Mouse (Mus musculus): Measurements from ENCODE around the gene Dedd2.
"Not testable (repeated sequence)": the region's sequence is repeated elsewhere in the genome, so short reads cannot be mapped to it uniquely, and the experiment has no call there.

Gene Dedd2

DNA sequence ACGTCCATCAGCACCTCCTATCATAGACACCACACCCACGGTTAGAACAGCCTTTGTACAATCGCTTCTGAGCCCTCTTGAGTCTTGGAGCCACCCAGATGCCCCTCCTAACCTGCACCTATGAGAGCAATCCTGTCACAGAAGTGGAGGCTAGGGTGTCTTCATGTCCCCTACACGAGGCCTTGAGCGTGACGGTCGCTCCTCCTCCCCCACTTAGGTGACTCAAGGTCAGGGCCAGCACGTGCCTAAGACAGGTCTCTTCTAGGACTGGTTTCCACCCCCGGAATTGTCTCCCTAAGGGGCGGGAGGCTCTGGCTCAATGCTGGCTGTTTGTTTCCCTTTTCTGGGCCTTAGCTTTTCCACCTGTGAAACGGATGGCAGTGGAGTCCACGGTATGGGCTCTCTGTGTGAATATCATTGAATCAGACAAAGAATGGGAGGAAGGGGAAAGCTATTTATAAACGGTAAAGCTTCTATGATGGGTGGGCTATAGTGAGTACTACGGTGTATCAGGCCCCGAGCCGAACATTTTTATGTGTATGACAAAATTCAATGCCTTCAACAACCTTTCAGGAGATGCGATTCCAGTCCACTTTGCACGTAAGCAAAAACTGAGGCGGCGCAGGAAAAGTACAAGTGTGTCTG, at the start of gene Dedd2:
Gene Dedd2 (minus strand): TSS at position 159 of the 645 bp plus-strand sequence.
- DNase-seq, result no peak

DNA sequence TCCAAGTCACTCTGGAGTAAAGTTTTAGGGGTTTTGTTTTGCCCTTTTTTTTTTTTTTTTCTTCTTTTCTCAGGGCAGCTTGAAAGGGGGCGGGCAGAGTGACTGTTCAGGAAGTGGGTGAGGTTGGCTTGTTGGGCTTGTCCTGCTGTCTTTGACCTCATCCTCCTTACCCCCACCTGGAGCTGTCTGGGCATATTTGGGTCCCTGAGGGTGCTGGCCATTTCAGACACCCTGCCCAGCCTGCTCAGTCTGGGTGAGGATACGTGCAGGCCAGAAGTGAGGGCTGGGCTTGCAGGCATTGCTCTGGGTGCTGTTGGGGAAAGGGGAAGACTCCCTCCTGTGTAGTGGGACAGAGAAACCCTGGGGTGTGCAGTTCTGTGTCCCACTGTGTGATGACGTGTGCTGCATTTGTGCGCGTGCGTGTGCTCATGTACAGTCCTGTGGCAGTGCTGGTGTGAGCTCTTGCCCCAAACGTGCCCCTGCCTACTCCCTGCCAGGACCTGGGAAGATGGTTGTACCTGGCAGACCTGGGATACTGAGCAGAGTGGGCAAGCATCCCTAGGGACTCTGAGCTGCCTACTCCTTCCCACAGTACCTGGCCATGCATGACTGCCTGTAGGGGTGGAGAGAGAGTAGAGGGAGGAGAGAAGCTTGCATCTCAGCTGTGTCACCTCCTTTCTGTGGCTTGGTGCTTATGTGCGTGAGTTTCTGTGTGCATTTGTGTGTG, 49.3 kb upstream of the Dedd2 start:
- DNase-seq, result peak; percentile 22

DNA sequence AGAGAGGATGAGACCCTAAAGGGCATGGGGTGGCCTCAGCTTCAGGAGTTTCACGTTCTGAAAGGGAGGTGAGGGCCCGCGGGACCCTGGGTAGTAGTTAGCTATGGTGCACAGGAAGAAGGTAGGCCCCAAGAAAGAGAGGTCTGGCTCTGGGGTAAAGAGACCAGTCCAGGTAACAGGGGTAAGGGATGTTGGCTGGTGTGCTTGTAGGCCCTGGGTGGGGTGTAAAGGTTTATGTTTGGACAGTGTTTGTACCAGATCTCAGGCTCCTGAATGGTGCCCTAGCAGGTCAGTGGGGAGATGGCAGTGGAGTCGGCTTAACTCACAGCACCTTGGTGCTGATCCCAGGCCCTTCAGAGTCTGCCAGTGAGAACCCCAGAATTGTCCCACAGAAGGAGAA, 48.6 kb upstream of the Dedd2 start:
- peak; percentile 8 for DNase-seq

DNA sequence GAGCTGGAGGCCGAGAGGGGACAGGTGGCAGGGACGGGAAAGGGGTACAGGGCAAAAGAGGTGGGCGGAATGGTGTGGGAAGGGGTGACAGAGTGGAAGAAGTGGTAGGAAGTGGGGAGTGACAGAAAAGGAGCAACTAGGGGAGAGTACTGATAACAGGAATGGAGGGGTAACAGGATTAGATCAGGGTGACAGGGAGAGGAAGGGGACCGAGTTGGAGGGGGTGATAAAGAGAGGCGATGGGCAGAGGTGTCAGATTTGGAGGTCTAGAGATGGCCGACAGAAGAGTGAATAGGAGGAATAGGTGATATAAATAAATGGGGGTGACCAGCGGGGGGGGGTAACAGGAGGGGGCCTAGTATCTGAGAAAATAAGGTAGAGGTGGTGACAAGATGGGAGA, 48.2 kb upstream of the Dedd2 start:
- no peak for DNase-seq

- DNase-seq, result peak; percentile 100
Observed at GRCm38 (mm10) chr7:25267751-25268463, 47.5 kb upstream of the Dedd2 start.

DNA sequence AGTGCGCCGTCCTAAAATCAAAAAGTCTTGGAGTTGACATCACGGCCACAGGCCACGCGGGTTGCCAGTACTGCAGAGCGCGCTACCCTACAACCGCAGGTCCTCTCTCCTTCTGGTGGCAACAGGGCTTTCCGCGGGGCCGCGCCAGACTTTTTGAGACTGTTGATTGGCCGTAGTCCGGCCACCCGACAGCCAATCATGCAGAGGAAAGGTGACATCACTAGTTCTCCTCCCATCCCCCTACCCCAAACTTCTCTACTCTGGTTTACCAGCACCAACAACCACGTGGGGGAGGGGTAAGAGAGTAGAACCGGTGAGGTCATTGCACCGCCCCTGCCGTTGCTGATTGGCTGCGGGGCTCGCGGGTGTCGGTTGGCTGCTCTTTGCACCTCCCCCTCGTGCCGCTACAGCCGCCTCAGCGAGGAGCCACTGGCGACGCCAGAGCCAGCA, 46.9 kb upstream of the Dedd2 start, which contains the start of gene Cic:
Gene Cic (plus strand): TSS at position 404 of the 450 bp plus-strand sequence.
- DNase-seq, result peak; percentile 100

GRCm38 (mm10) chr7:25266180-25266962, 46.0 kb upstream of the Dedd2 start:
- no peak for DNase-seq

DNA sequence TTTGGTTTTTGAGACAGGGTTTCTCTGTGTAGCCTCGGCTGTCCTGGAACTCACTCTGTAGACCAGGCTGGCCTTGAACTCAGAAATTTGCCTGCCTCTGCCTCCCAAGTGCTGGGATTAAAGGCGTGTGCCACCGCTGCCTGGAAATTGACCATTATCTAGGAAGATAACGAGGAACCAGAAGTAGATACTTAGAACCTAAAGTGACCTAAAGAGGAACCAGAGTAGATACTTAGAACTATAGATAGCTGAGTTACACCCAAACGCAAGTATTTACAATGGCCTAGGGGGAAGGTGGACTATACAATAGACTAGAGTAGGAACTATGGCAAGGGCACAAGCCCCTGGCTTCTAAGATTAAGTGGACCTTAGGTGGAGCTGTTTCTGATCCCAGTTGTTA, 45.3 kb upstream of the Dedd2 start:
- not testable (repeated sequence) for DNase-seq

DNA sequence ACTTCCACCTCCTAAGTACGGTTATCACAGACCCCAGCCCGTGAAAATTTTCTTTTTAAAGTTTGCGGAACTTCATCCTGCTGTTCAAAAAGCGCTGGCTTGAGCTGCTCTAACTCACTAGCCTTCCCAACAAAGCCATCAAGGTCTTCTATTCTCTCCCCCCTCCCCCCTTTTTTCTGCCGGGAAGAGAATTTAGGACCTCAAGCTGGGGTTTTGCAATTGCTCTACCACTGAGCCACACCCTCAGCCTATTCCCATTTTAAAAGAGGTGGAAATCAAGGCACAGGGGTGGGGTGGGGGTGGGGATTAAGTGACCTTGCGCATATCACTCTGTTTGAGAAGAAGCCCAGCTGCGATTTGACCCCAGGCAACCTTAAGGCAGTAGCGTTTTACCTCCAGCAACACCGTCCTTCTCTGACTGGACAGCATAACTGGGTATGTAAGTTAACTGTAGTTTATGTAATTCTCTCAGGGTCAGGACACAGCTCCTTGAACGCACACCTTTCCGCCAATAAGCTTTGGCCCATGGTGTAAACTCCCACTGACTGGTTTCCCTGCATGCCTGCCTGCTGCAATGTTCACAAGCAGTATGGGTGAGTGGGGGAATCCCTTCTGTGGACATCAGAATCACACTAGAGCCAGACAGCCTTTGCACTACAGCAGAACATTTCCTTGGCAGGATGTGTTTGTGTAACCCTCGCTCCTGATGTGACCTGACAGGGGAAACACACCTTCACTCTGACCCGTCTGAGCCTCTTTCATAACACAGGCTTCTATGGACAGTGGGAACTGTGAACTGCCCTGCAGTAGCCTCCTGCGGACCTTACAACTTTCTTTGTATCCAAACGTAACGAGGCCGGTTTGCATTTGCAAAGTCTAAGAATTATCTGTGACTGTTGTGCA, 43.8 kb upstream of the Dedd2 start:
- no peak for DNase-seq

- no peak for DNase-seq
Observed at GRCm38 (mm10) chr7:25261896-25262295, 41.5 kb upstream of the Dedd2 start.

- DNase-seq, result no peak
Observed at GRCm38 (mm10) chr7:25251822-25252221, 31.4 kb upstream of the Dedd2 start.

DNA sequence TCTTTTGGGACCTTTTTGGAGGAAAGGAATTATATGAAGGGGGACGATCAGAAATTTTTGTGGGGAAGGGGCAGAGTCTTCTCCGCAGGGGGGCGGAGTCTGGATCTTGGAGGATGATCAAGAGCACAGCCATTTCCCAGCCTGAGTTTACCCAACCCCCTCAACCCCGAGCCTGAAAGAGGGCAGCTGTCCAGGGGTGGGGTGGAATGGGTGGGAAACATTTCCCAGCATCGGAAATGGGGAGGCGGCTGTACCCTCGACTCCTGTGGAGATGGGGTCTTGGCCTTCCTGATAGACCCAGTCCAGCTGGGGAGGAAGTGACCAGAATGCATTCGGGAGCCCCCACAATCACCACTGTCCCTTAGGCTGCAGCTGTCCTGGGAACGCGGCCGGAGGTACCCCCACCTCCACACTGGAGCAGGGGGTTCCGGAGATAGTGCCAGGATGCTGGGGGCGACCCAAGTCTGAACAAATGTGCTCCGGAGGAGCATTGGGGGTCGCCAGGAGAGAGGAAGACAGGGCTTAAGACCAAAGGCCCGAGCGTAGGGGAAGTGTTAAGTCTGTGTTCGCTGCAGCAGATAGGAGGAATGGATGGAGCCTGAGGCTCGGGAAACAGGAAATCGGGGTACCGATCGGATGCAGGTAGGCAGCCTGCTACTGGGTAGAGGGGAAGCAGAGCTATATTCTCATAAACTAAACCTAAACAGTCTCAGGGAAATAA, 30.8 kb upstream of the Dedd2 start:
- DNase-seq, result peak; percentile 92

- peak; percentile 97 for DNase-seq
Observed at GRCm38 (mm10) chr7:25250141-25250972, 29.9 kb upstream of the Dedd2 start, which contains the start of gene Erf. TSS of gene Erf (minus strand) at chr7:25250761.

GRCm38 (mm10) chr7:25249314-25250140, 29.1 kb upstream of the Dedd2 start:
- peak; percentile 88 for DNase-seq

DNA sequence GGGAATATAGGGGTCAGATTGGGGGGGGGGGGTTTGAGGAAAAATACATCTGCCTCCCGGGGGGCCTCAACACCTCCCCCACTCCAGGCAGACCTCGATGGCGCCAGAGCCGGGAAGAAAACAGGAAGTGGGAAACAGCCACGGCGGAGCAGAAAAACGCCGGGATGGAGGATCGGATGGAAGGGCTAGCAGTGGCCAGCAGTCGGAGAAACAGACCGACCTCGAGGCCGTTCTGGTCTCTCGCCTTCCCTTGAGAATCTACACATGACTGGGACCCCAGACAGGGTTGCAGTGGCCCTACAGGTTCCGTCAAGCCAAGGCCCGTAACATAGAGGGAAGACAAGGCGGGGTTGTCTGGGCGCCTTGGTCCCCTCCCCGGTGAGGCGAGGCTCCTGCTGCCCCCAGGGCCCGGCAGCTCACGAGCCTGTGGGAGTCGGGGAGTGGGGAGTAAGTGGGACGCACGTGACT, 28.5 kb upstream of the Dedd2 start:
- no peak for DNase-seq

DNA sequence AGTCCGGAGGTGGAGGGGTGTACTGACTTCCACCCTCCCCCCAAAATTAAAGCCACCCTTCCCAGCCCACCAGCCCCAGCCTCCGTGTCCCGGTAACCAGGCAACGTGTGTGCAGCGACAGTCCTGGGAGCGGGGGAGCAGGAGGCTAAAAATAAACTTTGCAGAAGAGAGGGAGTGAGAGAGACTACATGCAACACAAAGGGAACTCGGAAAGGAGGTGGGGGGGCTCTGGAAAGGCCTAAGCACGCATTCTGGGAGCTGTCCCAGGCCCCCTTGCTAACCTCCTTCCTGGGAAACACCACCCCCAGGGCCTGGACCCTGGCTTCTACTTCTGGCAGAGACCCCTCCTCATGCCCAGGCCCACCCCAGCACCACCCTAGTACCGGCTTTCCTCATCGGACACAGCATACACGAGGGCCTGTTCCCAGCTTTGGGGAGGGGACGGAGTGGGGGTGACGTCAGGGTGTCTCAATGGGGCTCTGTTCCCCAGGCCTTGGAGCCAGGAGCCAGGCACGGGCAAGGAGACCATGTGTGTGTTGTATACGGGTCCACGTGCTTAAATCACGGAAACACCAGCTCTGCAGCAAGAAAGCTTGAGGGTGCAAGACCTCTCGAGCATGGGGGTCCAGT, 27.7 kb upstream of the Dedd2 start:
- DNase-seq, result peak; percentile 64

- no peak for DNase-seq
Observed at GRCm38 (mm10) chr7:25247498-25247897, 27.1 kb upstream of the Dedd2 start.

GRCm38 (mm10) chr7:25246759-25247137, 26.3 kb upstream of the Dedd2 start:
- peak; percentile 47 for DNase-seq

All from lung, postnatal 10 days (tissue).